Mouse (Mus musculus): ENCODE results near the gene Cngb1. TPM values are rescaled to one million over a fixed set of nuclear protein-coding genes. Genes with fewer than 3 reads are reported as not detected.

The Cngb1 gene
- polyA plus RNA-seq, 1 experiment from 2014 or later: 0.59 TPM

DNA sequence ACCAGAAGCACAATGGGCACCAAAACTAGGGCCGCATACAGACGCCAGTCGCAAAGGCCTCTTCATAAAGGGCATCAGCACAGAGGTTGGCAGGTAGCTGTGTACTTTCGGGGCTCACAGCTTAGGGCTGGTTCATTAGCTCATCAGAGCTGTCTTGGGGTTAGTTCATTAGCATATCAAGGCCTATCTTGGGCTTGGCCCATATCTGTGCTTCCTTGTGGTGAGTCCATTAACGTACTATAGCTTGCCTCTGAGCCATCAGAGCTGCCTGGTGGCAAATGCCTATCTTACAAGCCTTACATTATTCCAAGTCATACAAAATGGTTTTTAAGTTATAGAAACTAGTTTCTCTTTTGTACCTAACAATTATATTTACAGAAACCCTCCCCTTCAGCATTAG is 82.4 kb downstream of the Cngb1 start:
- no peak overlapping the region for H3K4me2 ChIP-seq (ENCODE audit: low read length)
- no peak overlapping the region for H3K4me3 ChIP-seq (replicated peaks; ENCODE audit: low read depth, low read length)
- H3K9ac ChIP-seq (replicated peaks; ENCODE audit: low read length): no peak overlapping the region
- H3K27me3 ChIP-seq (ENCODE audit: control insufficient read depth, insufficient read depth, low read length): no peaks in the 10 kb centered on the region
- H3K9me3 ChIP-seq (ENCODE audit: control insufficient read depth, low read length): no peaks in the 10 kb centered on the region
- no peak overlapping the region for H3K27ac ChIP-seq (replicated peaks; ENCODE audit: low read depth, low read length)
- DNase-seq: no peak
- no peaks in the 10 kb centered on the region for H3K4me1 ChIP-seq (ENCODE audit: control insufficient read depth, insufficient read depth, low read length)
- ATAC-seq (ENCODE audit: low FRiP score, low TSS enrichment): no peak
- H3K36me3 ChIP-seq (ENCODE audit: control insufficient read depth, insufficient read depth, low read length): no peaks in the 10 kb centered on the region
- 84% methylated on average over 5 of the region's 5 CpGs for WGBS

DNA sequence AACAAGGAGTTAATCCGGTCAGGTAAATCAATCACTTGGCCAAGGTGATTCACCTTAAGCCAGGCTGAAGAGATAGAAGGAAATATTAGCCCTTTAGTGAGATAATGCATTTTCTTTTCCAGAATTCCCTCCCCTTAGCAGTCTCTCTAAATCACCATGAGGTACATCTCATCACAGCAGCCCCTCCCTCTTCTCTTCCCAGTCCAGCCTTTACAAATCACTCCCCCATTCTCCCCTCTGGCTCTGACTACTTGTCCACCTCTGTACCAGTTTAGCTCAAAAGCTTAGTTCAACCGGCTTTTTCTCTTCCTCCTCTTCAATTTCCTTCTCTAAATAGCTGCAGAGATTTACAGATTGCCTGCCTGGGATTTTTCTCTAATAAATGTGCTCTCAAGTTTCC is 85.3 kb downstream of the Cngb1 start:
- H3K4me3 ChIP-seq (replicated peaks; ENCODE audit: low read depth, low read length): no peak overlapping the region
- H3K4me2 ChIP-seq (ENCODE audit: low read length): no peak overlapping the region
- no peaks in the 10 kb centered on the region for H3K4me1 ChIP-seq (ENCODE audit: control insufficient read depth, insufficient read depth, low read length)
- no peaks in the 10 kb centered on the region for H3K27me3 ChIP-seq (ENCODE audit: control insufficient read depth, insufficient read depth, low read length)
- DNase-seq (no peak), ATAC-seq (ENCODE audit: low FRiP score, low TSS enrichment) (no peak)
- WGBS: 63% methylated on average over 2 of the region's 2 CpGs
- no peak overlapping the region for H3K9ac ChIP-seq (replicated peaks; ENCODE audit: low read length)
- H3K36me3 ChIP-seq (ENCODE audit: control insufficient read depth, insufficient read depth, low read length): no peaks in the 10 kb centered on the region
- no peak overlapping the region for H3K27ac ChIP-seq (replicated peaks; ENCODE audit: low read depth, low read length)
- no peaks in the 10 kb centered on the region for H3K9me3 ChIP-seq (ENCODE audit: control insufficient read depth, low read length)

DNA sequence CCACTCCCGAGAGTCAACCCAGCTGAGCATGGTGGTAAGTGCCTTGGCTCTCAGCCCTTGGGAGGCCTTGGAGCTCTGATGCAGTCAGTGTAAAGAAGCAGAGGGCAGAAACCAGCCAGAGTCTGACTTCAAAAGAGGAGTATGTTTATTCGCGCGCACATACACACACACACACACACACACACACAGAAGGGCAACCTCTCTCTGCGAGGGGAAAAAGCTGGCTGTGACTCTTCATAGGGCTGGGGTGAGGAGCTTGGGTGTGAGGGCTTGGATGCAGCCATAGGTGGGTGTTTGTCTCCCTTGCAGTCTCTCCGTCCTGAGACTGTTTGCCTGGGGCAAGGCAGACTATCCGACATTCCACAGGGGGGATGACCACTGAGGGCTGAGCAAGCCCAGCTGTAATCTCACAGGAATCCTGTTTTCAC is 85.8 kb downstream of the Cngb1 start:
- no peaks in the 10 kb centered on the region for H3K9me3 ChIP-seq (ENCODE audit: control insufficient read depth, low read length)
- WGBS: 57% methylated on average over 7 of the region's 7 CpGs
- ATAC-seq (ENCODE audit: low FRiP score, low TSS enrichment) (no peak), DNase-seq (no peak)
- H3K9ac ChIP-seq (replicated peaks; ENCODE audit: low read length): no peak overlapping the region
- H3K27ac ChIP-seq (replicated peaks; ENCODE audit: low read depth, low read length): no peak overlapping the region
- no peaks in the 10 kb centered on the region for H3K27me3 ChIP-seq (ENCODE audit: control insufficient read depth, insufficient read depth, low read length)
- no peak overlapping the region for H3K4me2 ChIP-seq (ENCODE audit: low read length)
- H3K36me3 ChIP-seq (ENCODE audit: control insufficient read depth, insufficient read depth, low read length): no peaks in the 10 kb centered on the region
- no peak overlapping the region for H3K4me3 ChIP-seq (replicated peaks; ENCODE audit: low read depth, low read length)
- no peaks in the 10 kb centered on the region for H3K4me1 ChIP-seq (ENCODE audit: control insufficient read depth, insufficient read depth, low read length)

DNA sequence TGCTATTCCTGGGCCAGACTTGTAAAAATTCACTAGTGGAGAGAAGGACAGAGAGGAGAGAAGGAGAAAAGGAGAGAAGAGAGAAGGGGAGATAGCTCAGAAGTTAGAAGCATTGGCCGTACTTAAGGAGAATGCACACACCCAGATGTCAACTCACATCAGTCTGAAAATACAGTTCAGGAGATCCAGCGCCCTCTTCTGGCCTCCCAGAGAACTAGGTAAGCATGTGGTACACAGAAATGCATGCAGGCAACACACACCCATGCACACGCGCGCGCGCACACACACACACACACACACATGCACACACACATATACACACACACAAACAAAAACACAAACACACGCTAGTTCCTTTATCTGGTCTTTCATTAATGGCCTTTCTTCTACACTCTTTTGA is 86.8 kb downstream of the Cngb1 start:
- Histone ChIP-seq H3K4me3 (replicated peaks; ENCODE audit: low read depth, low read length) (no peak overlapping the region), H3K27ac (replicated peaks; ENCODE audit: low read depth, low read length) (no peak overlapping the region), H3K36me3 (ENCODE audit: control insufficient read depth, insufficient read depth, low read length) (no peaks in the 10 kb centered on the region), H3K4me1 (ENCODE audit: control insufficient read depth, insufficient read depth, low read length) (no peaks in the 10 kb centered on the region), H3K27me3 (ENCODE audit: control insufficient read depth, insufficient read depth, low read length) (no peaks in the 10 kb centered on the region), H3K9ac (replicated peaks; ENCODE audit: low read length) (no peak overlapping the region), H3K9me3 (ENCODE audit: control insufficient read depth, low read length) (no peaks in the 10 kb centered on the region), H3K4me2 (ENCODE audit: low read length) (no peak overlapping the region)
- ATAC-seq (ENCODE audit: low FRiP score, low TSS enrichment) (no peak), DNase-seq (no peak)
- WGBS: 88% methylated on average over 8 of the region's 8 CpGs

DNA sequence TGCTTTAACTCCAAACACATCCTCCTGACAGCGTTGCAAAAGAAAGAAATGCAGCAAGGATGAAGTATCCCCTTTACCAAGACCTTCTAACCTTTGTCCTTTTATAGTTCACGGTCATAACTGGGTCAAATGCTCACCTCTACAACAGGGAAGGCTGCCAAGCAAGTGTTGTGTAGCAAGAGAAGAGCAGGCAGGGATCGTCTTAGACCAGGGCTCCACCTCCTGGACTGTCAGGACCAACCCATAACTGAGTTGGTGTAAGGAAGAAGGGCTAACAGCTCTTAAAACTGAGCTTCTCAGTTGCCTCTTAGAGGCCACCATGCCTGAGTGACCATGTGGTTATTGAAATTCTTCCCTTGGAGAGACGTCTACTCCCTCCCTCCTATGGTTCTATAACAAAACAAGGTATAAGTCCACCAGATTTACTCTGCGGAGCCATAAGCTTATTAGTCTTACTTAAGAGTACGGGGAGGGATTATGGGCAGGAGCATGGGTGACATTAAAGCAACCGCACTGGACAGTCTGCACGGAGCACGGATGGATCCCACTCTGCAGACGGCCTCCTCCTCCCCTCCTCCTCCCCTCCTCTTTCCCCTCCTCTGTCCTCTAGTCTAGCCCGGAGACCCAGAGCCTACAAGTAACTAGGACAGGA is 90.5 kb downstream of the Cngb1 start:
- H3K9ac ChIP-seq (replicated peaks; ENCODE audit: low read length): no peak overlapping the region
- no peaks in the 10 kb centered on the region for H3K36me3 ChIP-seq (ENCODE audit: control insufficient read depth, insufficient read depth, low read length)
- DNase-seq (no peak), ATAC-seq (ENCODE audit: low FRiP score, low TSS enrichment) (no peak)
- H3K4me2 ChIP-seq (ENCODE audit: low read length): no peak overlapping the region
- WGBS: 52% methylated on average over 11 of the region's 11 CpGs
- no peaks in the 10 kb centered on the region for H3K9me3 ChIP-seq (ENCODE audit: control insufficient read depth, low read length)
- H3K27me3 ChIP-seq (ENCODE audit: control insufficient read depth, insufficient read depth, low read length): no peaks in the 10 kb centered on the region
- no peak overlapping the region for H3K27ac ChIP-seq (replicated peaks; ENCODE audit: low read depth, low read length)
- H3K4me1 ChIP-seq (ENCODE audit: control insufficient read depth, insufficient read depth, low read length): no peaks in the 10 kb centered on the region
- no peak overlapping the region for H3K4me3 ChIP-seq (replicated peaks; ENCODE audit: low read depth, low read length)

DNA sequence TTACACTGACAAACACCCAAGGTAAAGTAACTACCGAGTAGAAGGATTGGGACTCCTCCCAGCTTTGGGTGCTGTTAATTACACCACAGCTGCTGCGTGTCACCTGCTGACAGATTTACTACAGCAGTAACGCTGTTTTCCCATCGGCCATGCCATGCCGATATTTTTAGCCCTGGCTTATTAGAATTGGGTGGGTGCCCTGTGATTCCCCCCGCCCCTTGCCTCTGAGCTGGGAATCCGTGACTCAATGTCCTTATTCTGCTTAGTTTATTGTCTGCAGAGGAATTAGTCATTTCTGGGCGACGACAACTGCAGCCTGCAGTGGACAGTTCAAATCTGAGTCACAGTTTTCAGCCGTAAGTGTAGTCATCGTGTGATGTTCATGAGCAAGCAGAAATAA is 96.5 kb downstream of the Cngb1 start:
- Histone ChIP-seq H3K27ac (replicated peaks; ENCODE audit: low read depth, low read length) (no peak overlapping the region), H3K4me3 (replicated peaks; ENCODE audit: low read depth, low read length) (no peak overlapping the region), H3K9ac (replicated peaks; ENCODE audit: low read length) (no peak overlapping the region), H3K36me3 (ENCODE audit: control insufficient read depth, insufficient read depth, low read length) (no peaks in the 10 kb centered on the region), H3K9me3 (ENCODE audit: control insufficient read depth, low read length) (no peaks in the 10 kb centered on the region), H3K4me2 (ENCODE audit: low read length) (no peak overlapping the region), H3K27me3 (ENCODE audit: control insufficient read depth, insufficient read depth, low read length) (no peaks in the 10 kb centered on the region), H3K4me1 (ENCODE audit: control insufficient read depth, insufficient read depth, low read length) (peaks cover 2% of the 10 kb centered on the region; the same call in 1 of the 2 replicates)
- no peak for ATAC-seq (ENCODE audit: low FRiP score, low TSS enrichment)
- 69% methylated on average over 11 of the region's 11 CpGs for WGBS
- DNase-seq: no peak

DNA sequence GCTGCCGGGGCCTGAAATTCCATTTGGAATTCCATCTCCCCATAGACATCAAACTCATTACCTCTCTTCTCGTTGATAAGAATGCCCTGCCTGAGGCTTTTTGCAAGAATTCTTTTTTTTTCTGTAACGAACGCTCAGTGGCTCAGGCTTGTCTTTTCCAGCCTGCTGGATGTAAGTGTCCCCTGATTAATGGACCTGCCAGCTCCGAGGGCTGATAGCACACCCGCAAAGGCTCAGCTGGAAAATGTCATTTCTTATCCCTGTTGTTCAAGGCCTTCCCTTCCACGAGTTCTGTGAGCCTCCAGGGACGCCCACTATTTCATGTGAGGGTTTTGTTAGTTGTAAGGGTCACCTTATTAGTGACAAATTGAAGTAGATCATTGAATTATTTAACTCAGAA is 100.4 kb downstream of the Cngb1 start:
- Histone ChIP-seq H3K9me3 (ENCODE audit: control insufficient read depth, low read length) (no peaks in the 10 kb centered on the region), H3K4me1 (ENCODE audit: control insufficient read depth, insufficient read depth, low read length) (peaks cover 2% of the 10 kb centered on the region; the same call in 1 of the 2 replicates), H3K9ac (replicated peaks; ENCODE audit: low read length) (no peak overlapping the region), H3K27me3 (ENCODE audit: control insufficient read depth, insufficient read depth, low read length) (no peaks in the 10 kb centered on the region), H3K4me2 (ENCODE audit: low read length) (no peak overlapping the region), H3K36me3 (ENCODE audit: control insufficient read depth, insufficient read depth, low read length) (no peaks in the 10 kb centered on the region), H3K4me3 (replicated peaks; ENCODE audit: low read depth, low read length) (no peak overlapping the region), H3K27ac (replicated peaks; ENCODE audit: low read depth, low read length) (peak overlapping the region; percentile 79)
- peak; percentile 82 for DNase-seq
- ATAC-seq (ENCODE audit: low FRiP score, low TSS enrichment): peak; percentile 62
- WGBS: 10% methylated on average over 8 of the region's 8 CpGs

DNA sequence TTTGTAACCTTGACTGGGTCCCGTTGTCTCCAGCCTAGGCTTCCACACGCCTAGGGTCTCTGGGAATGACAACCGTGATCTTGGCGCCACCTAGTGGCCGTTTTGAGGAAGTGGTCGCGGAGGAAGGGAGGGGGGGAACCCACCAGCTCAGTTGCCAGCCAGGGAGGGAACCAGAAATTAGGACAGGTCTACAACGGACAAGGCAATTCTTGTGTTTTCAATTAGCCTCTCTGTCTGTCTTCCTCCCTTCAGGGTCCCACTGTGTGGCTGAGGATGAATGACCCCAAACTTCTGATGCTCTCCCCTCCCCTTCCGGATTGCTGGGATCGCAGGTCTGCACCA is 102.4 kb downstream of the Cngb1 start:
- H3K4me3 ChIP-seq (replicated peaks; ENCODE audit: low read depth, low read length): no peak overlapping the region
- H3K36me3 ChIP-seq (ENCODE audit: control insufficient read depth, insufficient read depth, low read length): no peaks in the 10 kb centered on the region
- 18% methylated on average over 10 of the region's 10 CpGs for WGBS
- no peak overlapping the region for H3K9ac ChIP-seq (replicated peaks; ENCODE audit: low read length)
- H3K4me1 ChIP-seq (ENCODE audit: control insufficient read depth, insufficient read depth, low read length): peaks cover 2% of the 10 kb centered on the region; the same call in 1 of the 2 replicates
- ATAC-seq (ENCODE audit: low FRiP score, low TSS enrichment) (peak; percentile 62; the same call in 1 of the 2 replicates), DNase-seq (peak; percentile 90)
- H3K9me3 ChIP-seq (ENCODE audit: control insufficient read depth, low read length): no peaks in the 10 kb centered on the region
- no peak overlapping the region for H3K4me2 ChIP-seq (ENCODE audit: low read length)
- H3K27ac ChIP-seq (replicated peaks; ENCODE audit: low read depth, low read length): no peak overlapping the region
- H3K27me3 ChIP-seq (ENCODE audit: control insufficient read depth, insufficient read depth, low read length): no peaks in the 10 kb centered on the region

DNA sequence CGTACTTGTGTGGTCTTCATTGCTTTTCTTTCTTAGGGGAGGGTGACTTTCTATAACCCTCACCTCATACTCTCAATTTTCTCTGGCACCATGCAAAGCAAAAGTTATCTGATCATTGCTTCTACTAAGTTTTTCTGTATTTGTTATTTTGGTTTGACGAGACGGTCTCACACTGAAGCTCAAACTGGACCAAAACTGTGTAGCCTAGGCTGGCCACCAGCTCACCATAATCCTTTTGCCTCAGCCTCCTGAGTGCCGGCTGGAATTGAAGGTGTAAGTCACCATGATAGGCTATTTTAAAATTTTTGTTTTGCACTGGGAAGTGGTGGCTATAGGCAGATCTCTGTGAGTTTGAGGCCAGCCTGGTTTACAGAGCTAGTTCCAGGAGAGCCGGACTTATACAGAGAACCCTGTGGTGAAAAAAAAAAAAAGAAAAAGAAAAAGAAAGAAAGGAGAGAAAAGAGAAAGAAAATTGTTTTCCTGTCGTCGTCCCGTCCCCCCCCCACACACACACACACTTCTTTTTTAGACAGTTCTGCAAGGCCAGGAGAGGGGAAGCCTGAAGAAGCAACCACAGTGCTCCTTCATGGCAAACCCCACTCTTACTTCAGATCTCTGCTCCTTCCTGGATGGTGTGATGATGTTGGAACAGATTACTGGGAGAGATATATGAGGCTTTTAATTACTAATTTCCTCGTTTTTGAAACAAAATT is 102.9 kb downstream of the Cngb1 start:
- 58% methylated on average over 9 of the region's 9 CpGs for WGBS
- no peak for ATAC-seq (ENCODE audit: low FRiP score, low TSS enrichment)

More for the DNA sequence above, 102.9 kb downstream of the Cngb1 start:
- Histone ChIP-seq H3K9ac (replicated peaks; ENCODE audit: low read length) (no peak overlapping the region), H3K4me1 (ENCODE audit: control insufficient read depth, insufficient read depth, low read length) (peaks cover 2% of the 10 kb centered on the region; the same call in 1 of the 2 replicates), H3K9me3 (ENCODE audit: control insufficient read depth, low read length) (no peaks in the 10 kb centered on the region), H3K4me3 (replicated peaks; ENCODE audit: low read depth, low read length) (no peak overlapping the region), H3K27me3 (ENCODE audit: control insufficient read depth, insufficient read depth, low read length) (no peaks in the 10 kb centered on the region), H3K27ac (replicated peaks; ENCODE audit: low read depth, low read length) (no peak overlapping the region), H3K4me2 (ENCODE audit: low read length) (no peak overlapping the region), H3K36me3 (ENCODE audit: control insufficient read depth, insufficient read depth, low read length) (no peaks in the 10 kb centered on the region)
- no peak for DNase-seq

Measured in midbrain, embryonic 14.5 days (tissue).